In the genomic region with DNA sequence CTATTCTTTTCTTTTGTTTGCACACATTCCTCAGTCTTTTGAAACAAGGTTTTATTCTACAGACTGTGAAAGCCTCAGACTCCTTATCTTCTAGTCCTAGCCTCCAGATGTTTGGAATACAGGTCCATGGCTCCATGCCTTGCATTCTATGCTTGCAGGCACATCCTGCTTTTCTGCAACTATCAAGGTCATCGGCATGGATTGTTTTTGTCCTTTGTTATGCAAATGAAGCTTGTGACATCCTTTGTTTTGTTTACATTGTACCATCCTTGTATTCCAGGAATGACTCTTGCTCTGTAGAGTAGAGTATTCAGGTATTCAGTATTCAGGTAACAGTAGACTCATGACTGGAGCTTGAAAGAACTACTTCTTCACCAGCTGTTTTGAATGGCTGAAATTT, we compare ENCODE assay signal across 28 mouse cellular contexts.
"Had no signal": no experiment of that assay in that cellular context is flagged by ENCODE, and none has a peak within 500 bp of the region (broad histone marks: within the 10 kb centered on the region; RNA-seq: fewer than 3 reads in every experiment).

No protein-coding gene starts in this region.

- H3K4me1 ChIP-seq: limb, embryonic 12.5 days; limb, embryonic 13.5 days; limb, embryonic 15.5 days; liver, embryonic 12.5 days; liver, embryonic 13.5 days; liver, embryonic 15.5 days; lung, embryonic 15.5 days; megakaryocyte, embryonic 14.5 days; midbrain, embryonic 10.5 days; midbrain, embryonic 12.5 days; midbrain, embryonic 13.5 days; midbrain, embryonic 15.5 days; neural tube, embryonic 12.5 days; neural tube, embryonic 13.5 days had no signal

- H3K27ac ChIP-seq: limb, embryonic 12.5 days; limb, embryonic 13.5 days; limb, embryonic 15.5 days; liver, embryonic 12.5 days; liver, embryonic 13.5 days; liver, embryonic 14.5 days; liver, embryonic 15.5 days; lung, embryonic 15.5 days; macrophage; midbrain, embryonic 10.5 days; midbrain, embryonic 12.5 days; midbrain, embryonic 13.5 days; midbrain, embryonic 15.5 days; neural tube, embryonic 12.5 days; neural tube, embryonic 13.5 days had no signal

- H3K4me3 ChIP-seq: limb, embryonic 12.5 days; limb, embryonic 13.5 days; limb, embryonic 15.5 days; liver, embryonic 12.5 days; liver, embryonic 13.5 days; liver, embryonic 15.5 days; lung, embryonic 15.5 days; megakaryocyte, embryonic 14.5 days; midbrain, embryonic 10.5 days; midbrain, embryonic 12.5 days; midbrain, embryonic 13.5 days; midbrain, embryonic 15.5 days; myocyte; neural tube, embryonic 12.5 days; neural tube, embryonic 13.5 days had no signal

- DNase-seq: left cerebral cortex, postnatal 4 days; liver; liver, embryonic 13.5 days; liver, postnatal 0 days; lung, adult 18-20 months; lung, adult 2 months; lung, embryonic 14.5 days; lung, postnatal 10 days; lung, postnatal 14 days; lung, postnatal 36 days; lung, postnatal 4 days; midbrain, embryonic 14.5 days had no signal

- H3K36me3 ChIP-seq: limb, embryonic 12.5 days; limb, embryonic 13.5 days; limb, embryonic 15.5 days; liver, embryonic 12.5 days; liver, embryonic 13.5 days; liver, embryonic 15.5 days; lung, embryonic 15.5 days; midbrain, embryonic 10.5 days; midbrain, embryonic 12.5 days; midbrain, embryonic 13.5 days; midbrain, embryonic 15.5 days; neural tube, embryonic 12.5 days; neural tube, embryonic 13.5 days had no signal

- H3K9ac ChIP-seq: limb, embryonic 12.5 days; limb, embryonic 13.5 days; limb, embryonic 15.5 days; liver, embryonic 12.5 days; liver, embryonic 13.5 days; liver, embryonic 14.5 days; liver, embryonic 15.5 days; liver, postnatal 0 days; lung, embryonic 14.5 days; lung, embryonic 15.5 days; midbrain, embryonic 12.5 days; midbrain, embryonic 13.5 days; midbrain, embryonic 15.5 days; neural tube, embryonic 12.5 days; neural tube, embryonic 13.5 days had no signal

- H3K9me3 ChIP-seq: limb, embryonic 12.5 days; limb, embryonic 13.5 days; limb, embryonic 15.5 days; liver, embryonic 12.5 days; liver, embryonic 13.5 days; liver, embryonic 15.5 days; lung, embryonic 15.5 days; midbrain, embryonic 10.5 days; midbrain, embryonic 12.5 days; midbrain, embryonic 13.5 days; midbrain, embryonic 15.5 days; neural tube, embryonic 12.5 days; neural tube, embryonic 13.5 days had no signal

- H3K27me3 ChIP-seq: limb, embryonic 12.5 days; limb, embryonic 13.5 days; limb, embryonic 15.5 days; liver, embryonic 12.5 days; liver, embryonic 13.5 days; liver, embryonic 15.5 days; lung, embryonic 15.5 days; megakaryocyte, embryonic 14.5 days; midbrain, embryonic 12.5 days; midbrain, embryonic 13.5 days; midbrain, embryonic 15.5 days; neural tube, embryonic 12.5 days; neural tube, embryonic 13.5 days had no signal
